ENCODE assay signal across 7 mouse cellular contexts in the genomic region with DNA sequence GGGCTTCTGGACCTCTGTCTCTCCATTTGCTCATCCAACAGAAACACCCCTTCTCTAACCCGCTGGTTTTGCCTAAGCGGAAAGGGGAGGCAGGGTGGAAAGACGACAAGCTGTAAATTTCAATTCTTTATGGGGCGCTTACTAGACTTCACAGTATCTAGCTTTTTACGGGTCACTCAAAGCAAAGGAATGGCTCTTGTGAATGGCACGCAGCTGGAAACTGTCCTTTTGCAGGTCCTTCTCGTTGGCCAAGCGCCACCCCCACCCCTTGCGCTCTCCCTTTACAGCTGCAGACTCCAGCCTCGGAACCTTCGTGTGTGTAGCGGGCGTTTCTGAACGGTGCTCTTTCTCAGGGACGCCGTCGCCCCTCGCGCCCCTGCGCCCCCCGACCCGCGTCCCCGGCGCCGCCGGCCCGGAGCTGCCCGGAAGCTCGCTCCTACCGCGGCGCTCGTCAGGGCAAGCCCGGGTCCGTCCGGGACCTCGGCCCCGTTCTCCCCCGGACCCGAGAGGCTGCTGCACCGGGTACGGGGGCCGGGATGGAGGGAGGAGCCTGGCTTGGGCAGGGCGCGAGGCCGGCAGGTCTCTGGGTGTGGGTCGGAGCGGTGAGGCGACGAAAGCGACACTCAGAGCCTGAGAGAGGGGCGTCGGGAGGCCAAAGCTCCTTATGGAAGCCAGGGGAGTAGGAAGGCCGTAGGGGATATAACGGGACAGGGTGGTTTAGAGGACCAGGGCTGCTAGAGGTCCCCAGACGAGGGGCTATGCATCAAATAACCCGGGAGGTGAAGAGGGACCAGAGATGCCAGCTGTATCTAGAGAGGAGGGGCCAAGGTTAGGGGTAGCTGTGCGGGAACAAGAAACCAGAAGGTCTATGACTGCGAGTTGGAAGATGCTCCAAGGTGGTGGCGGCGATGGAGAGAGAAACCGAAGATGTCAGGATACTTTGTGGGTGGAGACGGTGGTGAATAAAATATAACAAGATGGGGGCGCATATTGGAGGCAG. TPM values are rescaled to one million over a fixed set of nuclear protein-coding genes. Genes with fewer than 3 reads are reported as not detected.
DNase-seq lines count a peak whose midpoint lies in the region; ATAC-seq lines count a peak whose summit lies in the region.

Gene Zfp580 (plus strand): TSS at position 346 of the 1,000 bp plus-strand sequence.

- H3K4me2 ChIP-seq in intestine, embryonic 14.5 days (ENCODE audit: low read length), result peak within 1 kb of the TSS; percentile 92

- WGBS in intestine, embryonic 14.5 days, result under 1% methylated on average over 65 of the region's 65 CpGs

- H3K27ac ChIP-seq in intestine, embryonic 14.5 days (ENCODE audit: low read depth), result peak within 1 kb of the TSS; percentile 71; the same call in 1 of the 2 replicates

- H3K9me3 ChIP-seq in intestine, embryonic 14.5 days (ENCODE audit: control insufficient read depth, low read length), result no peaks in the 10 kb centered on the region

- peak within 1 kb of the TSS; percentile 76 for H3K4me3 ChIP-seq in intestine, embryonic 14.5 days (ENCODE audit: low read depth, low read length)

- peak; percentile 78 for ATAC-seq in intestine, embryonic 14.5 days (replicated peaks; ENCODE audit: low FRiP score, low TSS enrichment, low read depth)

- intact Hi-C loops in gastrocnemius, postnatal 36 days (cut with DNase I), result loop anchor here (5.0 kb wide), 1 partner anchor 44 kb away; no protein-coding TSS in a partner anchor
- intact Hi-C loops in left cerebral cortex, postnatal 36 days (cut with DNase I), result loop anchor here (2.0 to 5.0 kb wide), 2 partner anchors 31 to 109 kb away; partner anchors contain the start of genes Ccdc106 and Zfp865

- H3K4me1 ChIP-seq in intestine, embryonic 14.5 days (replicated peaks; ENCODE audit: control insufficient read depth, insufficient read depth, low read length), result peaks cover 30% of the 10 kb centered on the region

- peak; percentile 83 to 95 for DNase-seq in adrenal gland, adult (ENCODE audit: inconsistent age in 2 of 2, low spot score in 1 of 2)
- DNase-seq in embryo, embryonic 10 days (ENCODE audit: low spot score), result peak; percentile 82
- peak; percentile 66 to 79 for DNase-seq in gastrocnemius, postnatal 36 days
- DNase-seq in intestine, embryonic 14.5 days (ENCODE audit: low spot score), result peak; percentile 91
- DNase-seq in left cerebral cortex, postnatal 36 days (ENCODE audit: low spot score in 2 of 2), result peak; percentile 84 to 88
- DNase-seq in mesoderm, embryonic 11.5 days (ENCODE audit: low read depth, low spot score), result peak; percentile 84
- DNase-seq in right cerebral cortex, postnatal 25 days, result peak; percentile 85

- no peaks in the 10 kb centered on the region for H3K36me3 ChIP-seq in intestine, embryonic 14.5 days (ENCODE audit: control insufficient read depth, insufficient read depth, low read length)

- H3K9ac ChIP-seq in intestine, embryonic 14.5 days (ENCODE audit: low read length), result peak within 1 kb of the TSS; percentile 81

- H3K27me3 ChIP-seq in intestine, embryonic 14.5 days (replicated peaks; ENCODE audit: control insufficient read depth, insufficient read depth, low read length), result peaks cover 46% of the 10 kb centered on the region

RNA-seq across cellular contexts. Expression of gene Zfp580, which starts in this region (rescaled TPM):
- total RNA-seq in gastrocnemius, postnatal 36 days (2021), result 1 to 10 TPM; 2.9 to 3.3 TPM
- 38.3 and 40.1 TPM in 2 replicates for polyA plus RNA-seq in intestine, embryonic 14.5 days (2014; fragmentation: Nextera tagmentation; extraction: Ambion mirVana)
- total RNA-seq in left cerebral cortex, postnatal 36 days (2021), result 10 to 100 TPM; 27.4 to 35.7 TPM

Comparison
In these comparisons a context has a peak if more than half of its experiments do, and no peak if none do; other contexts are left out.
1. Peak in every context shown above with its lines: DNase-seq, ATAC-seq, H3K4me3 ChIP-seq and H3K27ac ChIP-seq.
2. RNA of gene Zfp580 (total RNA-seq): 27.4 to 35.7 TPM in left cerebral cortex, postnatal 36 days; 2.9 to 3.3 TPM in gastrocnemius, postnatal 36 days; every median in the first group is over 4 times any median in the second.